Mouse (Mus musculus): ENCODE measurements around the gene E130311K13Rik.

DNA sequence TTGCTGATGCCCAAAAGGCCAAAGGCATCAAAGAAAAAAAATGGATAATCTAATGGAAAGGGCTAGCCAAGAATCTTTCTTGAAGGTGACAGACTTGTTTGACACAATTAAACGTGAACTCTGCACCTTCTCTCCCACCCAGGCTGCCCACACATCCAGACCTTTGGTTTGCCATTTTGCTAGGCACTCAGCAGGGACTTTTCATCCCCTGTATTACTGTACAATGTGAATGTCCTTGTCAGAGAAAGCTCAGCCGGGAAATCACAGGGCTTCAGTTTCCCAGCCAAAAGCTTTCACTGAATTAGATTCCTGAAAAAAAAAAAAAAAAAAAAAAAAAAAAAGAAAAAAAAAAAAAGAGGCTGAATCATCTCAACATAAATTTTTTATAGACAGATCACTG is 64.2 kb downstream of the E130311K13Rik start:
- TF ChIP-seq CTCF (IDR thresholded peaks at IDR 0.05; ENCODE audit: control insufficient read depth, insufficient read depth, insufficient read length) (no peak), MYOG (IDR thresholded peaks at IDR 0.05; ENCODE audit: control insufficient read depth, extremely low read depth, insufficient read length) (no peak)

Data from C2C12 (cell line).